Mouse (Mus musculus) limb, embryonic 15.5 days (tissue): ENCODE data around the gene Saa4. TPM values are rescaled to one million over a fixed set of nuclear protein-coding genes. Genes with fewer than 3 reads are reported as not detected.

Experiments used
- ATAC-seq: fragments of 200-750 bp; cut with Nextera tagmentation; 2 replicates; pipeline ENCODE4 v1.8.0; 2017; ENCODE audit warnings: low read depth, moderate TSS enrichment; ENCODE audit not compliant: insufficient number of reproducible peaks, low FRiP score, low TSS enrichment
- H3K27ac ChIP-seq: fragments of 300-500 bp; sonication (generic); 2 replicates; pipeline ENCODE4 v1.5.1; 2015; ENCODE audit warnings: moderate library complexity, mild to moderate bottlenecking, inconsistent platforms
- H3K27me3 ChIP-seq: fragments of 300-500 bp; sonication (generic); 2 replicates; pipeline ENCODE4 v1.6.1; 2015; ENCODE audit warnings: inconsistent platforms
- H3K36me3 ChIP-seq: fragments of 300-500 bp; sonication (generic); 2 replicates; pipeline ENCODE4 v1.6.1; 2015; ENCODE audit warnings: inconsistent platforms
- H3K4me1 ChIP-seq: fragments of 300-500 bp; sonication (generic); 2 replicates; pipeline ENCODE4 v1.6.1; 2015; ENCODE audit warnings: inconsistent platforms
- H3K4me2 ChIP-seq: fragments of 300-500 bp; sonication (generic); 2 replicates; pipeline ENCODE4 v1.6.1; 2015; ENCODE audit warnings: mild to moderate bottlenecking, inconsistent platforms
- H3K4me3 ChIP-seq: fragments of 300-500 bp; sonication (generic); 2 replicates; pipeline ENCODE4 v1.5.1; 2015; ENCODE audit warnings: mild to moderate bottlenecking, inconsistent platforms
- H3K9ac ChIP-seq: fragments of 300-500 bp; sonication (generic); 2 replicates; pipeline ENCODE4 v1.6.1; 2015; ENCODE audit warnings: inconsistent platforms
- H3K9me3 ChIP-seq: fragments of 300-500 bp; sonication (generic); 2 replicates; pipeline ENCODE4 v1.6.1; 2016; ENCODE audit warnings: inconsistent platforms
- WGBS: fragments of 180-500 bp; shearing (Covaris S2); methylation state at CpG from one replicate; pipeline ENCODE4 v1.1.7; 2015; 5-methylcytosine and 5-hydroxymethylcytosine counted together
- polyA plus RNA-seq: library from polyadenylated mRNA; unstranded; fragments of >200 nt; fragmentation: Nextera tagmentation; extraction: Ambion mirVana; gene quantifications from 2 replicates; pipeline ENCODE4 v1.2.1, GENCODE M21; 2015

Saa4 gene
- polyA plus RNA-seq, 1 experiment from 2014 or later, result not detected

DNA sequence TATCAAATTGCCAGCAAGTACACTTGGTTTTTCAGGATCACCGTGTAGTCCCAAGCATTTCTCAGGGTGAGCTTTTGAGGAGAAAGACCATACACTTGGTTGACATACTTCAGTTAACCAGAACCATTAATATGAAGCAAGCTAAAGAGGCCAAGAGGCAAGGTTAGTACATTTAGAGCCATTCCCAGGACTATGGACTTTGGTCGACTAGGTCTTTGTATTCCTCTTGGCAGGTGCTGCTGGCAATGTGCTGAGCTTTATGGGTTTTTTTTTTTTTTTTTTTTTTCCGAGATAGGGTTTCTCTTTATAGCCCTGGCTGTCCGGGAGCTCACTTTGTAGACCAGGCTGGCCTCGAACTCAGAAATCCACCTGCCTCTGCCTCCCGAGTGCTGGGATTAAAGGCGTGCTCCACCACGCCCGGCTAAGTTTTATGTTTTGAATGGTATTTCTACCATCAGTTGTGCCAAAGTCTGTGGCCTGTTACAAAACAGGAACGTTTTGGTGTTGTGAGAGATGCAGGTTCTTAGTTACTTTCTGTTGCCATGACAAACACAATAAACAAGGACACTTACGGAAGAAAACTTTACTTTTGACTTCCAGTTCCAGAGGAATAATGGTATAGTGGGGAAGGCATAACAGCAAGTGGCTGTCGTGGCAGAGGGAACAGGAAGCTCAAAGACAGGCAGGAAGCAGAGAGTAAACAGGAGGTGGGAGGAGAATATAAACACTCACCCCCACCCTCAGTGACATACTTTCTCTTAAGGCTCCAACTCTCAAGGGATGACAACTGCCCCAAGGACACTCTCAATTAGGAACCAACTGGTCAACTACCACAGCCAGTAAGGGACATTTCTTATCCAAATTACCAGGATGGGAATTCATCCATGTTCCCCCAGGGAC, 6.4 kb upstream of the Saa4 start:
- H3K9ac ChIP-seq, result no peak overlapping the region
- no peaks in the 10 kb centered on the region for H3K4me1 ChIP-seq
- ATAC-seq, result no peak
- H3K4me2 ChIP-seq, result no peak overlapping the region
- H3K27ac ChIP-seq, result no peak overlapping the region
- no peaks in the 10 kb centered on the region for H3K27me3 ChIP-seq
- H3K4me3 ChIP-seq, result no peak overlapping the region
- 72% methylated on average over 12 of the region's 12 CpGs for WGBS
- H3K9me3 ChIP-seq, result no peaks in the 10 kb centered on the region
- no peaks in the 10 kb centered on the region for H3K36me3 ChIP-seq

DNA sequence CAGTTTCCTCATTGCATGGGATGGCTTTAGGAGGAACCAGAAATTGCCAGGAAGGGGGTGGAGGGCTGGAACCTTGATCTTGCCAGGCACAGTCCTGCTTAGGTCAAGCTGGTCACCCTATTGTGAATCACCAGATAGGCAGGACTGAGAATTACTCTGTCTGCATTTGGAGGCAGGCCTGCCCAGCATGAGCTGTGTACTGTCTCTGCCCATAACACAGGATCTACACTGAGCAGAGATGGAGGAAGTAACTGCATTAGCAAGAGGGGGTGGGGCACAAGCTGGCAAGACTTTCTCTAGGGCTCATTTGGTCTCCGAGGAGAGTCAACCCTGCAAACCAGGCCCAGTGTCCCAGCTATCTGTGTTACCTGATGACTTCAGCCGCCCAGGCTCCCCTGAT, 2.6 kb upstream of the Saa4 start:
- 84% methylated on average over 2 of the region's 2 CpGs for WGBS
- Histone ChIP-seq H3K27me3 (no peaks in the 10 kb centered on the region), H3K9me3 (no peaks in the 10 kb centered on the region), H3K4me2 (no peak overlapping the region), H3K9ac (no peak overlapping the region), H3K4me3 (no peak overlapping the region), H3K36me3 (no peaks in the 10 kb centered on the region), H3K27ac (no peak overlapping the region), H3K4me1 (no peaks in the 10 kb centered on the region)
- no peak for ATAC-seq

- 85% methylated on average over 1 of the region's 1 CpGs for WGBS
- no peak overlapping the region for H3K27ac ChIP-seq
- H3K36me3 ChIP-seq, result no peaks in the 10 kb centered on the region
- H3K9ac ChIP-seq, result no peak overlapping the region
- no peaks in the 10 kb centered on the region for H3K27me3 ChIP-seq
- H3K4me2 ChIP-seq, result no peak overlapping the region
- ATAC-seq, result no peak
- H3K4me1 ChIP-seq, result no peaks in the 10 kb centered on the region
- no peaks in the 10 kb centered on the region for H3K9me3 ChIP-seq
- H3K4me3 ChIP-seq, result no peak overlapping the region
These were observed 4.8 kb downstream of the Saa4 start for GRCm38 (mm10) chr7:46727584-46727983.

- ATAC-seq, result no peak
- H3K36me3 ChIP-seq, result no peaks in the 10 kb centered on the region
- no peak overlapping the region for H3K4me2 ChIP-seq
- H3K4me3 ChIP-seq, result no peak overlapping the region
- H3K9me3 ChIP-seq, result no peaks in the 10 kb centered on the region
- no peak overlapping the region for H3K27ac ChIP-seq
- WGBS, result 73% methylated on average over 5 of the region's 5 CpGs
- H3K27me3 ChIP-seq, result no peaks in the 10 kb centered on the region
- H3K4me1 ChIP-seq, result no peaks in the 10 kb centered on the region
- H3K9ac ChIP-seq, result no peak overlapping the region
These were observed 8.0 kb downstream of the Saa4 start for GRCm38 (mm10) chr7:46724396-46724795.

GRCm38 (mm10) chr7:46723849-46724248, 8.6 kb downstream of the Saa4 start:
- Histone ChIP-seq H3K4me1 (no peaks in the 10 kb centered on the region), H3K4me2 (no peak overlapping the region), H3K4me3 (no peak overlapping the region), H3K9me3 (no peaks in the 10 kb centered on the region), H3K9ac (no peak overlapping the region), H3K36me3 (no peaks in the 10 kb centered on the region), H3K27me3 (no peaks in the 10 kb centered on the region), H3K27ac (no peak overlapping the region)
- WGBS, result 90% methylated on average over 3 of the region's 3 CpGs
- no peak for ATAC-seq

GRCm38 (mm10) chr7:46723354-46723753, 9.0 kb downstream of the Saa4 start:
- no peak for ATAC-seq
- no peak overlapping the region for H3K4me3 ChIP-seq
- H3K27ac ChIP-seq, result no peak overlapping the region
- H3K36me3 ChIP-seq, result no peaks in the 10 kb centered on the region
- no peaks in the 10 kb centered on the region for H3K9me3 ChIP-seq
- H3K4me1 ChIP-seq, result no peaks in the 10 kb centered on the region
- no peak overlapping the region for H3K4me2 ChIP-seq
- WGBS, result 95% methylated on average over 6 of the region's 6 CpGs
- no peak overlapping the region for H3K9ac ChIP-seq
- H3K27me3 ChIP-seq, result no peaks in the 10 kb centered on the region

DNA sequence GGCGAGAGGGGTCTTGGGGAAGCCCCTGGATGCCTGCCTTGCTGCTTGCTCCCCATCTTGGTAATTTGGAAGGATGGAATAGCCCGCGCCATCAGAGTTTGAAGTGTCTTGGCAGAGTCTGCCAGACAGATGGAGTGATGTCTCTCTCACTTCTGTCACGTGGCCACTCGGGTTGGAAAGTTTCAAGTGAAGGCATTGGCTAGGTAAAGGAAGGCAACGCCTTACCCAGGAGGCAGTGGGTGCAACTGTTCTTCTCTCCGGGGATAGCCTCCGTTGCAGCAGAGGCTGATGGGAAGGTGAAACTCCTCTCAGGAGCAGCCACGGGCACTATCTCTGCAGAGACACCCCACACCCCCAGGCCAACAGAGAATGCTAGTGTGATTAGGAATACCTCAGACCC, 11.9 kb downstream of the Saa4 start:
- ATAC-seq, result no peak
- no peaks in the 10 kb centered on the region for H3K4me1 ChIP-seq
- no peak overlapping the region for H3K27ac ChIP-seq
- H3K9me3 ChIP-seq, result no peaks in the 10 kb centered on the region
- no peak overlapping the region for H3K9ac ChIP-seq
- no peak overlapping the region for H3K4me2 ChIP-seq
- 76% methylated on average over 9 of the region's 9 CpGs for WGBS
- peaks cover 3% of the 10 kb centered on the region; the same call in 1 of the 2 replicates for H3K27me3 ChIP-seq
- no peak overlapping the region for H3K4me3 ChIP-seq
- no peaks in the 10 kb centered on the region for H3K36me3 ChIP-seq

GRCm38 (mm10) chr7:46719526-46719925, 12.9 kb downstream of the Saa4 start:
- H3K27me3 ChIP-seq, result peaks cover 3% of the 10 kb centered on the region; the same call in 1 of the 2 replicates
- H3K9me3 ChIP-seq, result no peaks in the 10 kb centered on the region
- H3K27ac ChIP-seq, result no peak overlapping the region
- ATAC-seq, result no peak
- H3K4me1 ChIP-seq, result no peaks in the 10 kb centered on the region
- H3K4me2 ChIP-seq, result no peak overlapping the region
- no peaks in the 10 kb centered on the region for H3K36me3 ChIP-seq
- no peak overlapping the region for H3K9ac ChIP-seq
- H3K4me3 ChIP-seq, result no peak overlapping the region
- 73% methylated on average over 7 of the region's 7 CpGs for WGBS

DNA sequence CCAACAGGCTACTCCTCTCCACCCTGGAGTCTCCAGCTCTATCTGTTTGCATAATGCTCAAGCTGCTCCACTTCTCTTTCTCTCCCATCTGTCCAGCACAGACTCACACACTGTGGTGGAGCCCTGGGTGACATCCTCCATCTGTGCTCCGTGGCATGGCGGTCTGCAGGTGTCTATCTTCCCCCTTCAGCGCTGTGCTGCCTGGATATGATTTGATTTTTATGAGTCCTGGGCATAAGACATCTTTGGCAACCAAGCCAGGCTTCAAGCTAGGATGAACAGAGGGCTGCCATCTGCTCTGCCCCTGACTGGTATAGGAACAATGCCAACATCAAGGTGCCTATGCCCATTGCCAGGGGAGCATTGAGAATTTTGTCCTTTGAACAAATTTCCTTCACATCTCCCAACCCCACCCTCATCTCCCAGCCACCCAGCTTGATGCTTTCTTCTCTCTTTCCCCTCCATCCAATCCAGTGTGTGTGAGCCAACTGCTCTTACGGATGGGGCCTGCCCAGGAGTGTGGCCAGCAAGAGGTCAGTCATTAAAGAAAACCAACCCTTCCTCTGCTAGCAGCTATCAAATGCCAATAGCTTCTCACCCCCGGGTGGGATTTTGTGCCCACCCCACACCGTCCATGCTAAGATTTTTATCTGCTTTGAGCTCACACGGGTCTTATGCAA, 13.7 kb downstream of the Saa4 start:
- Histone ChIP-seq H3K27ac (no peak overlapping the region), H3K36me3 (no peaks in the 10 kb centered on the region), H3K4me3 (no peak overlapping the region), H3K9ac (no peak overlapping the region), H3K4me1 (no peaks in the 10 kb centered on the region), H3K4me2 (no peak overlapping the region), H3K27me3 (peaks cover 3% of the 10 kb centered on the region; the same call in 1 of the 2 replicates), H3K9me3 (no peaks in the 10 kb centered on the region)
- WGBS, result 82% methylated on average over 7 of the region's 7 CpGs
- no peak for ATAC-seq

- H3K4me2 ChIP-seq, result no peak overlapping the region
- 53% methylated on average over 5 of the region's 5 CpGs for WGBS
These were observed 15.5 kb downstream of the Saa4 start for GRCm38 (mm10) chr7:46716897-46717296.

GRCm38 (mm10) chr7:46715600-46715999, 16.8 kb downstream of the Saa4 start, which contains the start of gene Saa3:
Gene Saa3 (minus strand): TSS chr7:46715700.
- peaks cover 3% of the 10 kb centered on the region; the same call in 1 of the 2 replicates for H3K27me3 ChIP-seq
- no peak within 1 kb of the TSS for H3K4me2 ChIP-seq
- WGBS, result 85% methylated on average over 5 of the region's 5 CpGs
- no peaks in the 10 kb centered on the region for H3K4me1 ChIP-seq
- no peak within 1 kb of the TSS for H3K9ac ChIP-seq
- ATAC-seq, result no peak
- H3K4me3 ChIP-seq, result no peak within 1 kb of the TSS
- H3K27ac ChIP-seq, result no peak within 1 kb of the TSS
- no peaks in the 10 kb centered on the region for H3K36me3 ChIP-seq
- no peaks in the 10 kb centered on the region for H3K9me3 ChIP-seq

More at GRCm38 (mm10) chr7:46716897-46717296, 15.5 kb downstream of the Saa4 start:
- Histone ChIP-seq H3K27me3 (peaks cover 3% of the 10 kb centered on the region; the same call in 1 of the 2 replicates), H3K27ac (no peak overlapping the region), H3K9ac (no peak overlapping the region), H3K4me1 (no peaks in the 10 kb centered on the region), H3K36me3 (no peaks in the 10 kb centered on the region), H3K4me3 (no peak overlapping the region), H3K9me3 (no peaks in the 10 kb centered on the region)
- ATAC-seq, result no peak

DNA sequence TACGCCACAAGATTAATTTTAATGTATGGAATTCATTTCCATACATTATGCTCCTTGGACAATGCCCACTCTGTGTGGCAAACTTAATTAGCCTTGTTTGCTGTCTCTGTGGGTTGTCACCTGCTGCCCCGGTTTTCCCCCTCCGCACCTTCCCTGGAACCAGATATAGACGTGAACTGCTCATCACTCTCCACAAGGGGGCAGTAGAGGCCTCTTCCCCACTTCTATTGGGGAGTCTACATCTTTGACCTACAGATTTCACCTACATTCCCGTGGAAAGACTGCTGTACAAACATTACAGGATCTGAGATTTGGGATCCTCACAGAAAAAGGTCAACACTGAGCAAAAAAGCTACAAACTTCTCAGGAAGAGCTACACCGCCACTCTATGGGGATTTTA, 17.9 kb downstream of the Saa4 start:
- 31% methylated on average over 6 of the region's 6 CpGs for WGBS
- H3K4me1 ChIP-seq, result no peaks in the 10 kb centered on the region
- H3K9ac ChIP-seq, result no peak overlapping the region
- H3K9me3 ChIP-seq, result no peaks in the 10 kb centered on the region
- no peak overlapping the region for H3K27ac ChIP-seq
- peaks cover 3% of the 10 kb centered on the region; the same call in 1 of the 2 replicates for H3K27me3 ChIP-seq
- H3K36me3 ChIP-seq, result no peaks in the 10 kb centered on the region
- no peak overlapping the region for H3K4me2 ChIP-seq
- H3K4me3 ChIP-seq, result no peak overlapping the region
- no peak for ATAC-seq
